Mouse (Mus musculus) liver, embryonic 14.5 days (tissue): ENCODE measurements at regions not wholly inside any gene's neighbourhood (a gene's known extent, or its start where the extent isn't known, plus 50 kb on each side); places are given as distances from the start of the nearest gene placed in this dataset.

Experiments
- ATAC-seq: fragments of 200-750 bp; cut with Nextera tagmentation; 2 replicates; pipeline ENCODE4 v1.8.0; 2017; ENCODE audit warnings: moderate number of reproducible peaks, mild to moderate bottlenecking, moderate library complexity; ENCODE audit not compliant: insufficient read depth
- DNase-seq, 3 experiments: peaks; one replicate each; pipeline ENCODE4 v3.0.0-alpha.2; 2012 to 2013; ENCODE audit warnings: low read depth in 3 of 3, low spot score in 3 of 3
- H3K27ac ChIP-seq: fragments of 300-500 bp; sonication (generic); 2 replicates; pipeline ENCODE4 v1.5.1; 2014; ENCODE audit warnings: moderate library complexity, mild to moderate bottlenecking, control low read depth, inconsistent platforms
- H3K27me3 ChIP-seq: fragments of 300-500 bp; sonication (generic); 2 replicates; pipeline ENCODE4 v1.6.1; 2014; ENCODE audit warnings: mild to moderate bottlenecking, low read length, moderate library complexity; ENCODE audit not compliant: control insufficient read depth, insufficient read depth
- H3K36me3 ChIP-seq: fragments of 300-500 bp; sonication (generic); replicated peaks from 2 replicates; pipeline ENCODE4 v1.6.1; 2014; ENCODE audit warnings: low read depth; ENCODE audit not compliant: control insufficient read depth, insufficient read depth
- H3K4me1 ChIP-seq, 2 experiments: fragments of 200-500 bp in 1 of 2; fragments of 300-500 bp in 1 of 2; sonication (generic) in 1 of 2; replicated peaks; 2 replicates each; pipeline ENCODE4 v1.6.1; 2012 to 2014; ENCODE audit warnings: antibody characterized with exemption in 1 of 2, inconsistent platforms in 1 of 2, low read length in 1 of 2; ENCODE audit not compliant: control insufficient read depth in 2 of 2, insufficient read depth in 2 of 2
- H3K4me2 ChIP-seq: fragments of 300-500 bp; sonication (generic); 2 replicates; pipeline ENCODE4 v1.6.1; 2014; ENCODE audit warnings: low read depth, mild to moderate bottlenecking, control low read depth, moderate library complexity
- H3K4me3 ChIP-seq, 2 experiments: fragments of 200-500 bp in 1 of 2; fragments of 300-500 bp in 1 of 2; sonication (generic) in 1 of 2; 2 replicates each; pipeline ENCODE4 v1.5.1; 2012 to 2014; ENCODE audit warnings: low read depth in 2 of 2, low read length in 2 of 2, mild to moderate bottlenecking in 2 of 2, control low read depth in 1 of 2, inconsistent platforms in 1 of 2, moderate library complexity in 1 of 2; ENCODE audit not compliant: insufficient read depth in 1 of 2
- H3K9ac ChIP-seq: fragments of 300-500 bp; sonication (generic); replicated peaks from 2 replicates; pipeline ENCODE4 v1.6.1; 2014; ENCODE audit warnings: mild to moderate bottlenecking, control low read depth, moderate library complexity
- H3K9me3 ChIP-seq: fragments of 300-500 bp; sonication (generic); 2 replicates; pipeline ENCODE4 v1.6.1; 2016; ENCODE audit warnings: low read length, mixed read lengths; ENCODE audit not compliant: control insufficient read depth
- CTCF ChIP-seq: IDR thresholded peaks from 2 replicates; pipeline ENCODE4 v1.5.1; 2016; ENCODE audit warnings: antibody characterized with exemption, low read depth, control low read depth
- EP300 ChIP-seq: IDR thresholded peaks from 2 replicates; pipeline ENCODE4 v1.6.1; 2016; ENCODE audit warnings: antibody characterized with exemption, low read depth
- WGBS: fragments of 180-500 bp; shearing (Covaris S2); extraction: QIAGEN DNeasy Blood & Tissue Kit; methylation state at CpG from one replicate; pipeline ENCODE4 v1.1.7; 2014; ENCODE audit not compliant: insufficient replicate concordance; 5-methylcytosine and 5-hydroxymethylcytosine counted together

GRCm38 (mm10) chr3:104578374-104578773 lies 60.1 kb upstream of the Slc16a1 start:
- WGBS = 46% methylated on average over 3 of the region's 3 CpGs
- no peak for ATAC-seq
- no peak for TF ChIP-seq EP300
- no peak for TF ChIP-seq CTCF

GRCm38 (mm10) chr3:104577228-104577927 lies 61.1 kb upstream of the Slc16a1 start:
- WGBS = 37% methylated on average over 5 of the region's 5 CpGs
- DNase-seq = no peak
- Histone ChIP-seq H3K27me3 (no peaks in the 10 kb centered on the region), H3K9ac (no peak overlapping the region), H3K27ac (no peak overlapping the region), H3K4me2 (no peak overlapping the region), H3K4me3 (no peak overlapping the region), H3K4me1 (peaks cover 0 to 7% of the 10 kb centered on the region in 2 experiments; a peak in 2 of 4 replicates), H3K36me3 (no peaks in the 10 kb centered on the region), H3K9me3 (no peaks in the 10 kb centered on the region)
- no peak for TF ChIP-seq CTCF
- TF ChIP-seq EP300 = peak; percentile 58
- ATAC-seq = peak; percentile 68; the same call in 1 of the 2 replicates

More at GRCm38 (mm10) chr3:104578374-104578773, 60.1 kb upstream of the Slc16a1 start:
- no peak overlapping the region for H3K27ac ChIP-seq
- no peak overlapping the region for H3K4me3 ChIP-seq
- H3K4me2 ChIP-seq = no peak overlapping the region
- H3K27me3 ChIP-seq = no peaks in the 10 kb centered on the region
- DNase-seq = no peak
- peaks cover 0 to 7% of the 10 kb centered on the region in 2 experiments; a peak in 2 of 4 replicates for H3K4me1 ChIP-seq
- no peak overlapping the region for H3K9ac ChIP-seq
- H3K9me3 ChIP-seq = no peaks in the 10 kb centered on the region
- H3K36me3 ChIP-seq = no peaks in the 10 kb centered on the region

- ATAC-seq (no peak), DNase-seq (no peak)
- TF ChIP-seq EP300 (no peak), CTCF (no peak)
- no peak overlapping the region for H3K9ac ChIP-seq
- no peaks in the 10 kb centered on the region for H3K36me3 ChIP-seq
- H3K4me3 ChIP-seq = no peak overlapping the region
- H3K27me3 ChIP-seq = no peaks in the 10 kb centered on the region
- H3K9me3 ChIP-seq = no peaks in the 10 kb centered on the region
- no peak overlapping the region for H3K27ac ChIP-seq
- 62% methylated on average over 5 of the region's 5 CpGs for WGBS
- no peak overlapping the region for H3K4me2 ChIP-seq
- peaks cover 0 to 10% of the 10 kb centered on the region in 2 experiments; a peak in 2 of 4 replicates for H3K4me1 ChIP-seq
Observed at GRCm38 (mm10) chr3:104573277-104573940, 61.7 kb upstream of the Lrig2 start.

- H3K9ac ChIP-seq = no peak overlapping the region
Observed at GRCm38 (mm10) chr3:104571935-104572631, 60.4 kb upstream of the Lrig2 start.

More at GRCm38 (mm10) chr3:104571935-104572631, 60.4 kb upstream of the Lrig2 start:
- ATAC-seq = 0 out of 2 replicates have a peak, but pooled peaks have one; percentile 37
- H3K27ac ChIP-seq = no peak overlapping the region
- no peak overlapping the region for H3K4me3 ChIP-seq
- no peaks in the 10 kb centered on the region for H3K9me3 ChIP-seq
- TF ChIP-seq CTCF = no peak
- no peak for TF ChIP-seq EP300
- DNase-seq = no peak
- no peaks in the 10 kb centered on the region for H3K27me3 ChIP-seq
- H3K36me3 ChIP-seq = no peaks in the 10 kb centered on the region
- 51% methylated on average over 10 of the region's 10 CpGs for WGBS
- peaks cover 0 to 5% of the 10 kb centered on the region in 2 experiments; a peak in 1 of 4 replicates for H3K4me1 ChIP-seq
- H3K4me2 ChIP-seq = no peak overlapping the region; the same call in 1 of the 2 replicates
